ENCODE assay signal across 35 mouse cellular contexts in the genomic region with DNA sequence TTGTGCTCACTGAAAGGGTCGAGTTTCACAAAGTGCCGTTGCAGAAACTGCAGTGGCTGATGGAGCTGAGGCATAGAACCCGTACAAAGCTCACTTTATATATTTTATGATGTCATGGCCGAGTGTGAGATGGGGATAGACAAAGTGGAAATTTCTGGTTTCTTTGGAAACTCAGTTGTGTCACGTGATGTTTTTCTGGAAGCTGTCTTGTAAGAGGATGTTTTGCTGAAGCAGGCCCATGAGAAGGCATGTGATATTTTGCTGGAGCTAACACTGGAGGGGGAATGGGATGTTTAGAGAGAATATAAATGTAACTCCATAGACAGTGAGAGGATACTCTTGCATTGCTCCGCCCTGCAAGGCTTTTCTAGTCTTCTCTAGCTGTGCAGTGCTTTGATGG.
"Had no signal": no experiment of that assay in that cellular context is flagged by ENCODE, and none has a peak within 500 bp of the region (broad histone marks: within the 10 kb centered on the region; RNA-seq: fewer than 3 reads in every experiment).

No protein-coding gene starts in this region.

- H3K4me3 ChIP-seq: heart, embryonic 10.5 days; heart, embryonic 12.5 days; heart, embryonic 13.5 days; heart, embryonic 15.5 days; hindbrain, embryonic 10.5 days; hindbrain, embryonic 12.5 days; hindbrain, embryonic 13.5 days; hindbrain, embryonic 15.5 days; intestine, embryonic 15.5 days; kidney, embryonic 15.5 days; layer of hippocampus, adult 2 months had no signal

- H3K36me3 ChIP-seq: heart, embryonic 10.5 days; heart, embryonic 12.5 days; heart, embryonic 13.5 days; heart, embryonic 15.5 days; hindbrain, embryonic 10.5 days; hindbrain, embryonic 12.5 days; hindbrain, embryonic 13.5 days; hindbrain, embryonic 15.5 days; intestine, embryonic 15.5 days; kidney, embryonic 15.5 days had no signal

- H3K27ac ChIP-seq: heart, embryonic 10.5 days; heart, embryonic 13.5 days; heart, embryonic 15.5 days; hindbrain, embryonic 10.5 days; hindbrain, embryonic 12.5 days; hindbrain, embryonic 13.5 days; hindbrain, embryonic 14.5 days; hindbrain, embryonic 15.5 days; hindbrain, postnatal 0 days; intestine, embryonic 15.5 days; kidney, embryonic 15.5 days; kidney, postnatal 0 days; layer of hippocampus, adult 2 months had no signal

- ATAC-seq: hindbrain, embryonic 16.5 days; hindbrain, postnatal 0 days; inflammation-experienced regulatory T-cells, adult 6 months; intestine, embryonic 15.5 days; intestine, embryonic 16.5 days; intestine, postnatal 0 days had no signal

- H3K27me3 ChIP-seq: heart, embryonic 12.5 days; heart, embryonic 13.5 days; heart, embryonic 15.5 days; hindbrain, embryonic 12.5 days; hindbrain, embryonic 13.5 days; hindbrain, embryonic 15.5 days; intestine, embryonic 15.5 days; kidney, embryonic 15.5 days had no signal

- H3K4me2 ChIP-seq: heart, embryonic 11.5 days; heart, embryonic 12.5 days; heart, embryonic 13.5 days; heart, embryonic 15.5 days; hindbrain, embryonic 12.5 days; hindbrain, embryonic 13.5 days; hindbrain, embryonic 14.5 days; hindbrain, embryonic 15.5 days; intestine, embryonic 15.5 days; kidney, embryonic 15.5 days had no signal

- DNase-seq: heart, postnatal 10 days; heart, postnatal 14 days; heart, postnatal 36 days; heart, postnatal 4 days; kidney, adult 11 months; kidney, adult 18-20 months; kidney, adult 2 months; kidney, adult 8-10 months; kidney, adult 9 months; kidney, postnatal 10 days; kidney, postnatal 14 days; kidney, postnatal 25 days; kidney, postnatal 36 days; kidney, postnatal 4 days; layer of hippocampus, adult 9-11 months; layer of hippocampus, postnatal 36 days had no signal
